Mouse (Mus musculus) embryonic fibroblast, embryonic 13.5 days (primary cell): ENCODE results near the gene Kat2a. TPM values are rescaled to one million over a fixed set of nuclear protein-coding genes. Genes with fewer than 3 reads are reported as not detected.

Experiments
- H3K27ac ChIP-seq: 2 replicates; pipeline ENCODE4 v1.5.1; 2012; ENCODE audit warnings: low read length, control low read depth, inconsistent platforms; ENCODE audit not compliant: insufficient read depth
- H3K4me1 ChIP-seq: 2 replicates; pipeline ENCODE4 v1.6.1; 2011; ENCODE audit warnings: low read length; ENCODE audit not compliant: control insufficient read depth, insufficient read depth
- H3K4me3 ChIP-seq: 2 replicates; pipeline ENCODE4 v1.5.1; 2011; ENCODE audit warnings: mild to moderate bottlenecking, control low read depth, low read length; ENCODE audit not compliant: insufficient read depth
- CTCF ChIP-seq: IDR thresholded peaks from 2 replicates; pipeline ENCODE4 v1.5.1; 2011; ENCODE audit warnings: mild to moderate bottlenecking, control low read depth, low read length, moderate library complexity, borderline replicate concordance; ENCODE audit not compliant: insufficient read depth
- POLR2A ChIP-seq: IDR thresholded peaks from 2 replicates; pipeline ENCODE4 v1.6.1; 2011; ENCODE audit warnings: low read depth, mild to moderate bottlenecking, control low read depth, low read length, moderate library complexity
- polyA plus RNA-seq: library from polyadenylated mRNA; stranded (reverse); fragments of >200 nt; gene quantifications from 2 replicates; pipeline ENCODE4 v1.2.4, GENCODE M21; 2011; ENCODE audit warnings: low read depth; ENCODE audit not compliant: missing spikeins, insufficient read length

Gene Kat2a
- polyA plus RNA-seq, 1 experiment = 34.1 TPM

GRCm38 (mm10) chr11:100713735-100714533, 1.7 kb upstream of the Kat2a start, which contains the start of gene Hspb9:
Gene Hspb9 (plus strand): TSS chr11:100713850.
- no peak within 1 kb of the TSS for H3K4me3 ChIP-seq
- H3K27ac ChIP-seq = peak within 1 kb of the TSS; percentile 20
- no peak for TF ChIP-seq CTCF
- TF ChIP-seq POLR2A = peak; percentile 29; the same call in 1 of the 2 replicates
- peaks cover 11% of the 10 kb centered on the region; the same call in 1 of the 2 replicates for H3K4me1 ChIP-seq

DNA sequence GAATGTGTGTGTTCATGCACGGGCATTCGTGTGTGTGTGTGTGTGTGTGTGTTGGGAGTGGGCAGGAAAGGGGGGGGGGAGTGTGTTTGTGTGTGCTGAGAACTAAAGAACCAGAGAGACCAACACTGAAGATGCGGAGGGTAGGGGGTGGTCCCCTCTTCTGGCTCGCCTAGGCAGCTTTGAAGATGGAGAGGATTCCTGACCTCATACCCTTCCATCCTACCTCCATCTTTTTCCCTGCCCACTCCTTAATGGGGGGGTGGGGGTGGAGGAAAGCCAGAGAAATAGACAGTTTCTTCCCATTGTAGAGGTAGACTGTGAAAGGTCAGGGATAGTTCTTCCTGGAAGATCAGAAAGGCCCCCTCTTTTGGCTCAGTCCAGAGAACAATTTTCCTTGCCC, 909 bp upstream of the Kat2a start:
- peaks cover 11% of the 10 kb centered on the region; the same call in 1 of the 2 replicates for H3K4me1 ChIP-seq
- H3K4me3 ChIP-seq = no peak overlapping the region
- TF ChIP-seq POLR2A = no peak
- no peak for TF ChIP-seq CTCF
- H3K27ac ChIP-seq = no peak overlapping the region

DNA sequence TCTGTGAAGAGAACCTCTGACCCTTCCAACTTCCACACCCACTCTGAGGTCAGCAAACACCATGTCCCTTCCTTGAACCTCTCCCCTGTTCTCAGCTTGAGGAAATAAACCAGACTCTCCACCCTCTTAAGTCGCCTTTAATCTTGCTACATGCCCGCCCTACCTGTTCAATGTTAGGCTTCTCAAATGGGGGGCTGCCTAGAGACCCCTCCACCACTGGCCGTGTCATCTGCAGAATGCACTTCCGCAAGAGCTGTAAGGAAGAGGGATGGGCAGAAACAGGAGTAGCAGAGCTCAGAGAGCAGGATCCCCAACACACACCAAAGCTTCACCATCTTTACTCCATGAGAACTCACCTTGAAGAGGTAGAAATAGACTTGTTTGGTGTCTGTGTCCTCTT, 1.3 kb downstream of the Kat2a start:
- Histone ChIP-seq H3K4me1 (peaks cover 11% of the 10 kb centered on the region; the same call in 1 of the 2 replicates), H3K4me3 (no peak overlapping the region), H3K27ac (no peak overlapping the region)
- TF ChIP-seq POLR2A = no peak
- TF ChIP-seq CTCF = no peak

GRCm38 (mm10) chr11:100710528-100710927, 1.7 kb downstream of the Kat2a start:
- no peak for TF ChIP-seq CTCF
- no peak for TF ChIP-seq POLR2A

GRCm38 (mm10) chr11:100709201-100709810, 3.0 kb downstream of the Kat2a start:
- no peak overlapping the region for H3K27ac ChIP-seq
- no peak for TF ChIP-seq CTCF
- no peak for TF ChIP-seq POLR2A
- no peak overlapping the region for H3K4me3 ChIP-seq
- H3K4me1 ChIP-seq = peaks cover 10% of the 10 kb centered on the region; the same call in 1 of the 2 replicates

More at GRCm38 (mm10) chr11:100710528-100710927, 1.7 kb downstream of the Kat2a start:
- Histone ChIP-seq H3K4me1 (peaks cover 11% of the 10 kb centered on the region; the same call in 1 of the 2 replicates), H3K27ac (no peak overlapping the region), H3K4me3 (no peak overlapping the region)

- no peak overlapping the region for H3K4me3 ChIP-seq
- H3K27ac ChIP-seq = no peak overlapping the region
- H3K4me1 ChIP-seq = peaks cover 5% of the 10 kb centered on the region; the same call in 1 of the 2 replicates
- no peak for TF ChIP-seq POLR2A
- no peak for TF ChIP-seq CTCF
Observed at GRCm38 (mm10) chr11:100705095-100705747, 7.0 kb downstream of the Kat2a start.

DNA sequence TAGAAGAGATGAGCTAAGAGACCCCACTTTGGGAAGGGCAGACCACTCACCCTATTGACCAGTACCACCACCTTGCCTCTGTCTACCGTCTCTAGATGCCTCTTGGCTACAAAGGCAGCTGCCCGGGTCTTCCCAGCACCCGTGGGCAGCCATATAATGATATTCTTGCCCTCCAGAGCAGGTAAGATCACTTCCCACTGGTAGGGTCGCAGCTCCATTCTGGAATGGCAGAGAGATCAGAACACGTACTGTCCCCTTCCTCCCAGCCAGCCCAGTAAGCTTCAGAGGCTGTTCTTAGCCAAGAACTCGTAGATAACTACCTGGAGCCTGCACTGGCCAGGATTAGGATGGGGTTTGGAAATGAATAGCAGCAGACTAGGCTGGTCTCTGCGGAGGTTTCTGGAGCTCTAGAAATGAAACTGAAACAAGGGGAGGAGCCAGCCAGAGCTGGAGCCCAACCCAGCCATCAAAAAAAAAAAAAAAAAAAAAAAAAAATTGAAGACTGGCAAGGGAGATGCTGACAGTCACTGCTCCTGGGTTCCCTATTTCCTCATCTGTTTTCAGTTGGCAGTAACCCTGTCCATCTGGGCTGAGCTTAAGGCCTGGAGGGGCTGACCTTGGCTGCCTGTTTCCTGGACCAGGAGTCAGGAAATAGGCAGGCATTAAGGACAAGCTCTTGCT, 8.3 kb downstream of the Kat2a start, which contains the start of gene Dhx58:
Dhx58 (minus strand) TSS at position 421 of the 681 bp plus-strand sequence.
- no peak within 1 kb of the TSS for H3K4me3 ChIP-seq

GRCm38 (mm10) chr11:100703366-100703765, 8.9 kb downstream of the Kat2a start:
- no peak overlapping the region for H3K4me3 ChIP-seq
- peaks cover 5% of the 10 kb centered on the region; the same call in 1 of the 2 replicates for H3K4me1 ChIP-seq
- no peak for TF ChIP-seq POLR2A
- TF ChIP-seq CTCF = no peak
- H3K27ac ChIP-seq = no peak overlapping the region

More for the DNA sequence above, 8.3 kb downstream of the Kat2a start, which contains the start of gene Dhx58:
- TF ChIP-seq CTCF = no peak
- no peak for TF ChIP-seq POLR2A
- Histone ChIP-seq H3K4me1 (peaks cover 5% of the 10 kb centered on the region; the same call in 1 of the 2 replicates), H3K27ac (no peak within 1 kb of the TSS)

DNA sequence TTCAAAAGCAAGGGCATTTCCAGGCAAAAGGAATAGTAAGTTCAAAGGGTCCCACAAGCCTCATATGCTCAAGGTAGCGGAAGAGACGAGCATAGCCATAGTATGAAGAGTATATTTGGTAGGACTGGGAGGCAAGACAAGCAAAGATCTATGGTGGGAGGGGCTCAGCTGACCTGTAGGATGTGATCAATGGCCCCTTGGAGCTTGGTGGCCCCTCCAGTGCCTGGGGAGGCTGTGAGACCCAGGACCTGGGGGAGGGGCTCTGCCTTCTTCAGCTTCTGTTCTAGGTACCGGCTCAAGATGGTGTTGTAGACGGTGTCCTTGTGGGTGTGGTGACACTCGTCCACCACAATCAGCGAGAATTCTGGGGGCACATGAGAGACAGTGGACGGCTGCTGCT, 9.4 kb downstream of the Kat2a start:
- no peak overlapping the region for H3K4me3 ChIP-seq
- TF ChIP-seq POLR2A (no peak), CTCF (no peak)
- no peak overlapping the region for H3K27ac ChIP-seq
- H3K4me1 ChIP-seq = peaks cover 5% of the 10 kb centered on the region; the same call in 1 of the 2 replicates
